In the genomic region with DNA sequence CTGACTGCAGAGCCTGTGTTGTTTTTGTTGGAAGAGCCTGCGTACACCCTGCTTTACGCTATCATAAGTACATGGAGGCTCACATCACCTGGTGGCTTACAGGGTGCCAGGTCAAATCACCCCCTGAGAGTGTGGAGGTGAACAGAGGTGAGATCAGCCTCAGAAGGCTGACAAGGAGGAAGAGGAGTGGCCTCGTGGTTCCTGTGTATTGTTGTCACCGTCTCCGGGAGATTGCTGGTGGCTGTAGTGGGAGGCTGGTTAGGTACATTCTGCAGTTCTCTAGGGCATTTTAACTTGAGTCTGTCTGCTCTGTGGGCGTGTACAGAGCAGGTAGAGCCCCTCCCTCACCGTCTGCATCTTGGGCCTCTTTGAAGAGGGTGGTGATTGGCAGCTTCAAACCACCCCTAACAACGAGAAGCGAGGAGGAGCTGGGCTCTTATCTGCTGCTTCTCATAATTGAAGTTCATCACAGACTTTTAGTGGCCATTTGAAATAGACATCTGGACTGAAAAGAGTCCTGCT, we compare ENCODE assay signal across 11 mouse cellular contexts. TPM values are rescaled to one million over a fixed set of nuclear protein-coding genes. Genes with fewer than 3 reads are reported as not detected.
DNase-seq lines count a peak whose midpoint lies in the region; ATAC-seq and TF ChIP-seq lines count a peak whose summit lies in the region.
"Had no signal": no experiment of that assay in that cellular context is flagged by ENCODE, and none has a peak within 500 bp of the region (broad histone marks: within the 10 kb centered on the region; RNA-seq: fewer than 3 reads in every experiment).

No protein-coding gene starts in this region.

- no peak for TF ChIP-seq CTCF in forebrain, postnatal 0 days (IDR thresholded peaks at IDR 0.05; ENCODE audit: low read depth)

- peak; percentile 29; the same call in 1 of the 2 replicates for ATAC-seq in frontal cortex, adult (ENCODE audit: low TSS enrichment)
- 0 out of 2 replicates have a peak, but pooled peaks have one; percentile 18 for ATAC-seq in liver, embryonic 11.5 days (replicated peaks; ENCODE audit: low FRiP score)
- no peak for ATAC-seq in liver, embryonic 12.5 days
- 0 out of 2 replicates have a peak, but pooled peaks have one; percentile 39 for ATAC-seq in forebrain, postnatal 0 days
- ATAC-seq in neural tube, embryonic 15.5 days (ENCODE audit: low FRiP score), result no peak
- ATAC-seq: inflammation-experienced regulatory T-cells, adult 6 months had no signal

- no peak overlapping the region for H3K4me2 ChIP-seq in liver, embryonic 11.5 days
- no peak overlapping the region for H3K4me2 ChIP-seq in liver, embryonic 12.5 days
- no peak overlapping the region for H3K4me2 ChIP-seq in forebrain, postnatal 0 days (ENCODE audit: low read depth)
- H3K4me2 ChIP-seq in neural tube, embryonic 15.5 days, result no peak overlapping the region
- H3K4me2 ChIP-seq: liver, embryonic 15.5 days had no signal

- no peaks in the 10 kb centered on the region for H3K9me3 ChIP-seq in liver, embryonic 11.5 days (ENCODE audit: control insufficient read depth, low read length)
- H3K9me3 ChIP-seq in liver, embryonic 12.5 days (replicated peaks), result no peaks in the 10 kb centered on the region
- H3K9me3 ChIP-seq in forebrain, postnatal 0 days (ENCODE audit: low read length), result no peaks in the 10 kb centered on the region
- H3K9me3 ChIP-seq in neural tube, embryonic 15.5 days (replicated peaks), result no peaks in the 10 kb centered on the region
- H3K9me3 ChIP-seq: liver, embryonic 15.5 days had no signal

- DNase-seq in frontal cortex, adult 2 months (ENCODE audit: extremely low spot score in 1 of 2, low spot score in 1 of 2), result no peak
- no peak for DNase-seq in liver, embryonic 11.5 days (ENCODE audit: low spot score)
- no peak for DNase-seq in forebrain, postnatal 0 days
- no peak for DNase-seq in spleen, adult 12 weeks (ENCODE audit: low spot score)
- DNase-seq in adrenal gland, adult 18-20 months (ENCODE audit: low spot score in 2 of 2), result no peak

- no peak overlapping the region for H3K9ac ChIP-seq in liver, embryonic 11.5 days (ENCODE audit: low read depth, low read length)
- H3K9ac ChIP-seq in liver, embryonic 12.5 days, result no peak overlapping the region
- no peak overlapping the region for H3K9ac ChIP-seq in forebrain, postnatal 0 days
- no peak overlapping the region for H3K9ac ChIP-seq in neural tube, embryonic 15.5 days (replicated peaks)
- H3K9ac ChIP-seq: liver, embryonic 15.5 days had no signal

- no peaks in the 10 kb centered on the region for H3K4me1 ChIP-seq in liver, embryonic 11.5 days (replicated peaks; ENCODE audit: control insufficient read depth, insufficient read depth, low read length)
- peaks cover 6% of the 10 kb centered on the region; the same call in 1 of the 2 replicates for H3K4me1 ChIP-seq in liver, embryonic 12.5 days
- peaks cover 13% of the 10 kb centered on the region; the same call in 1 of the 2 replicates for H3K4me1 ChIP-seq in forebrain, postnatal 0 days (ENCODE audit: insufficient read depth)
- peaks cover 16% of the 10 kb centered on the region for H3K4me1 ChIP-seq in neural tube, embryonic 15.5 days
- H3K4me1 ChIP-seq: liver, embryonic 15.5 days had no signal

- no peaks in the 10 kb centered on the region for H3K36me3 ChIP-seq in liver, embryonic 11.5 days (ENCODE audit: control insufficient read depth, insufficient read depth, low read length)
- H3K36me3 ChIP-seq in liver, embryonic 12.5 days, result no peaks in the 10 kb centered on the region
- H3K36me3 ChIP-seq in forebrain, postnatal 0 days (ENCODE audit: insufficient read depth), result no peaks in the 10 kb centered on the region
- H3K36me3 ChIP-seq in neural tube, embryonic 15.5 days, result no peaks in the 10 kb centered on the region
- H3K36me3 ChIP-seq: liver, embryonic 15.5 days had no signal

- WGBS in liver, embryonic 11.5 days, result 28% methylated on average over 9 of the region's 9 CpGs
- WGBS in liver, embryonic 12.5 days (ENCODE audit: insufficient replicate concordance), result 22% methylated on average over 9 of the region's 9 CpGs
- 44% methylated on average over 9 of the region's 9 CpGs for WGBS in forebrain, postnatal 0 days
- WGBS in neural tube, embryonic 15.5 days, result 50% methylated on average over 9 of the region's 9 CpGs

- H3K27me3 ChIP-seq in liver, embryonic 11.5 days (replicated peaks; ENCODE audit: control insufficient read depth, insufficient read depth, low read length), result no peaks in the 10 kb centered on the region
- no peaks in the 10 kb centered on the region for H3K27me3 ChIP-seq in liver, embryonic 12.5 days (replicated peaks)
- no peaks in the 10 kb centered on the region for H3K27me3 ChIP-seq in forebrain, postnatal 0 days (ENCODE audit: insufficient read depth, low read length)
- H3K27me3 ChIP-seq in neural tube, embryonic 15.5 days (replicated peaks), result no peaks in the 10 kb centered on the region
- H3K27me3 ChIP-seq: liver, embryonic 15.5 days had no signal

- no peak overlapping the region for H3K4me3 ChIP-seq in liver, embryonic 11.5 days (ENCODE audit: low read depth, low read length)
- H3K4me3 ChIP-seq in liver, embryonic 12.5 days, result no peak overlapping the region
- no peak overlapping the region for H3K4me3 ChIP-seq in forebrain, postnatal 0 days (ENCODE audit: low read depth, low read length)
- no peak overlapping the region for H3K4me3 ChIP-seq in neural tube, embryonic 15.5 days (replicated peaks)
- H3K4me3 ChIP-seq: liver, embryonic 15.5 days; myocyte had no signal

- no peak overlapping the region for H3K27ac ChIP-seq in liver, embryonic 11.5 days (ENCODE audit: low read depth, low read length)
- no peak overlapping the region for H3K27ac ChIP-seq in liver, embryonic 12.5 days
- peak overlapping the region; percentile 35 for H3K27ac ChIP-seq in forebrain, postnatal 0 days (ENCODE audit: low read depth, low read length)
- 0 out of 2 replicates have a peak overlapping the region, but pooled peaks have one; percentile 28 for H3K27ac ChIP-seq in neural tube, embryonic 15.5 days (replicated peaks)
- H3K27ac ChIP-seq: liver, embryonic 15.5 days had no signal

RNA-seq across cellular contexts. Expression of gene Tenm4, which starts 59.7 kb away (rescaled TPM):
- 29.8 and 31.4 TPM in 2 replicates for polyA plus RNA-seq in frontal cortex, adult 2 months (2012; rRNA removed)
- polyA plus RNA-seq in liver, embryonic 11.5 days (2014; fragmentation: Nextera tagmentation; extraction: Ambion mirVana), result 6.9 and 7.3 TPM in 2 replicates
- 1.9 and 2.3 TPM in 2 replicates for polyA plus RNA-seq in liver, embryonic 12.5 days (2016; fragmentation: Nextera tagmentation; extraction: Ambion mirVana)
- total RNA-seq in forebrain, postnatal 0 days (2014; rRNA removed), result 49.4 and 69.5 TPM in 2 replicates
- 26.0 and 50.6 TPM in 2 replicates for polyA plus RNA-seq in forebrain, postnatal 0 days (2015; fragmentation: Nextera tagmentation; extraction: Ambion mirVana)
- 49.7 and 52.4 TPM in 2 replicates for polyA plus RNA-seq in neural tube, embryonic 15.5 days (2015; fragmentation: Nextera tagmentation; extraction: Ambion mirVana)
- 10 to 100 TPM; 11.8 to 27.2 TPM for total RNA-seq in adrenal gland, adult 18-20 months (2021)

Comparison
In these comparisons a context has a peak if more than half of its experiments do, and no peak if none do; other contexts are left out.
1. ATAC-seq: peak in frontal cortex, adult (single experiment), liver, embryonic 11.5 days (single experiment) and forebrain, postnatal 0 days (single experiment); none in liver, embryonic 12.5 days (single experiment) and neural tube, embryonic 15.5 days (single experiment).
2. H3K27ac ChIP-seq: peak in forebrain, postnatal 0 days (single experiment) and neural tube, embryonic 15.5 days (single experiment); none in liver, embryonic 11.5 days (single experiment) and liver, embryonic 12.5 days (single experiment).